Mouse (Mus musculus): ENCODE results near the gene Tnfrsf1b. TPM values are rescaled to one million over a fixed set of nuclear protein-coding genes. Genes with fewer than 3 reads are reported as not detected.

Gene Tnfrsf1b
- polyA plus RNA-seq, 1 experiment = 222 TPM

DNA sequence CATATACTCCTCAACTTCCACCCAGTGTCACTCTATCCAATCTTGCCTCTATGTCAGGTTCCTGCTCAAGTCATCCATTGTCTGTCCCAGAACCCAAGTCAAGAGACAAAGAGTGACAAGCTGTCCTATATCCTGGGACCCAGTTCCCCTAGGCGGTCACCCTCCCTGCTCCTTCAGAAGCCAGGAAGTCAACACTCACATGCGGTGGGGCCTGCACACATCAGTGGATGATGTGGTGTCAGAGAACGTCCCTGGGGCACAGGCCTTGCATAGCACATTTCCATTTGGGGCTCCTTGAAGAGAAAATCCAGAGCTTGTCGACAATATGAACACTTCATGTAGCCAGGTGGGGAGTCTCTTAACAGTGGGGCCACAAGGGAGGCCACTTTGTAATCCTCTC lies 22.1 kb downstream of the Tnfrsf1b start:
- Histone ChIP-seq H3K27ac (ENCODE audit: insufficient read depth, low read depth, low read length) (no peak overlapping the region), H3K4me1 (ENCODE audit: control insufficient read depth, insufficient read depth, low read length) (peaks cover 63% of the 10 kb centered on the region), H3K4me3 (ENCODE audit: insufficient read depth, low read length) (no peak overlapping the region)
- TF ChIP-seq POLR2A (IDR thresholded peaks at IDR 0.05; ENCODE audit: borderline replicate concordance, low read depth, low read length) = no peak
- TF ChIP-seq CTCF (IDR thresholded peaks at IDR 0.05; ENCODE audit: low read depth, low read length) = no peak

DNA sequence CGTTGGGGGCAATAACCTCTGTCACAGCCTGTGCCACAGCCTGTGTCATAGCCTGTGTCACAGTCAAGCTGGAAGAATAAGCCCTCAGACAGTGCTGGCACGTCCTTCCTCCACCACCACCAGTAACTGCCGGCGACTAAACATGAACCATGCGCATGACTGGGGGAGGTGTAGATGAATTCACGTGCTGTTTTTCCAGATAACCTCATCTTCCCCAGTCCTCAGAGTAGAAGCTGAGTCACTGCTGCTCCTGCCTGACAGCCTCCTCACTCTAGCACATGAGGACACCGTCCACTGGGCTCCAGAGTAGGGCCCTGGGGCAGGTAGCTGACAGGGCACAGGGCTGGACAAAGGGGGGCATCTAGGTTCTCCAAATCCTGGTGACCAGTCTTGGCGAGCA lies 24.6 kb downstream of the Tnfrsf1b start:
- H3K27ac ChIP-seq (ENCODE audit: insufficient read depth, low read depth, low read length) = peak overlapping the region; percentile 74
- H3K4me3 ChIP-seq (ENCODE audit: insufficient read depth, low read length) = no peak overlapping the region
- peaks cover 61% of the 10 kb centered on the region for H3K4me1 ChIP-seq (ENCODE audit: control insufficient read depth, insufficient read depth, low read length)
- TF ChIP-seq CTCF (IDR thresholded peaks at IDR 0.05; ENCODE audit: low read depth, low read length) (no peak), POLR2A (IDR thresholded peaks at IDR 0.05; ENCODE audit: borderline replicate concordance, low read depth, low read length) (no peak)

GRCm38 (mm10) chr4:145221379-145221778 lies 25.3 kb downstream of the Tnfrsf1b start:
- H3K27ac ChIP-seq (ENCODE audit: insufficient read depth, low read depth, low read length) = peak overlapping the region; percentile 74
- peaks cover 66% of the 10 kb centered on the region for H3K4me1 ChIP-seq (ENCODE audit: control insufficient read depth, insufficient read depth, low read length)
- TF ChIP-seq CTCF (IDR thresholded peaks at IDR 0.05; ENCODE audit: low read depth, low read length) (no peak), POLR2A (IDR thresholded peaks at IDR 0.05; ENCODE audit: borderline replicate concordance, low read depth, low read length) (no peak)
- H3K4me3 ChIP-seq (ENCODE audit: insufficient read depth, low read length) = no peak overlapping the region

DNA sequence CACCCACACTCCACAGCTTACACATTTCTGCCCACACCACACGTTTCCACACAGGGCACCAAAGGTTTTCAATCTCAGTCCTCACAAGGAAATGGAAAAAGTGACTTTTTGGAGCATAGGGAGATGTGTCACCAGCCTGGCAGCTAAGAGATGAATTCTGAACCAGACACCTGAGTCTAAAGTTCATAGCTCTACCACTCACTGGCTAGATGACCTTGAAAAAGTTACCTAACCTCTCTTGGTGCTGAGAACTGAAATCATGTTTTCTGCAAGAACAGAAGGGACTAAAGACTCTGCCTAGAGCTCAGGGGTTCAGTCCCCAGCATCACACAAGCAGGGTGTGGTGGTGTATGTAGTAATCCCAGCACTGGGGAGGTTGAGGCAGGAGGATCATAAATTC lies 26.7 kb downstream of the Tnfrsf1b start:
- peaks cover 79% of the 10 kb centered on the region for H3K4me1 ChIP-seq (ENCODE audit: control insufficient read depth, insufficient read depth, low read length)
- no peak overlapping the region for H3K4me3 ChIP-seq (ENCODE audit: insufficient read depth, low read length)
- TF ChIP-seq POLR2A (IDR thresholded peaks at IDR 0.05; ENCODE audit: borderline replicate concordance, low read depth, low read length) (no peak), CTCF (IDR thresholded peaks at IDR 0.05; ENCODE audit: low read depth, low read length) (no peak)
- H3K27ac ChIP-seq (ENCODE audit: insufficient read depth, low read depth, low read length) = 0 out of 2 replicates have a peak overlapping the region, but pooled peaks have one; percentile 10

DNA sequence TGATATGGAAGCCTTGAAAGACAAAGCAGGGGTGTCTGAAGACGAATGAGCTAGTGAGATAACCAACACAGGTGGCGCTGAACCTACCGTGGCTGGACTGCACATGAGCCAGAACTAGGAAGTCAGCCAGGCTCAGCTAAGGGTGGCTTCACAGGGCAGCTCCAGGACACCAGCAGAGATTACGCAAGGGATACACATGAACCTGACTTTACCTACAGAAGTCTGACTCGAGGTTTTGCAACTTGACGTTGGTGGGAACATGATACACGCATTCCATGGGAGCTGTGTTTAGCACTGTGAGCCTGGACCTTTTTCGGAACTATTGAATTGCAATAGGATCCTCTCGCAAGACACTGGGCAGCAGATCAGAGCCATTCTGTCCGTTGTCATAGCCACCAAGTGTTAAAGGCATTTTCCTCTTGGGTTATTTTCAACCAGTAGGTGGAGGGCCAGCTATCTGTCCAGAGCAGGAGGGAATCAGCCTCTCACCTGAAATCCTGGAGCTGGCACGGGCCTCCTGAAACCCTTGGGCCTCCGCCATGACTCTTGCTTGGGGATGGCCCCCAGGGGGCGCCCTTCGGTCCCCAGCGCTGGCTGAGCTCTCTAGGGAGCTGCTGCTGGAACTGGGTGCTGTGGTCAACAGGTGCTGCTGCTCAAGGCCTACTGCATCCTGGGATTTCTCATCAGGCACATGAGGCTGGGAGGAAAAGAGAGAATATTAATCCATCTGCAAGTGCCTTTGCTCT lies 27.3 kb downstream of the Tnfrsf1b start:
- TF ChIP-seq POLR2A (IDR thresholded peaks at IDR 0.05; ENCODE audit: borderline replicate concordance, low read depth, low read length) (no peak), CTCF (IDR thresholded peaks at IDR 0.05; ENCODE audit: low read depth, low read length) (peak; percentile 81)
- H3K4me3 ChIP-seq (ENCODE audit: insufficient read depth, low read length) = no peak overlapping the region
- no peak overlapping the region for H3K27ac ChIP-seq (ENCODE audit: insufficient read depth, low read depth, low read length)
- H3K4me1 ChIP-seq (ENCODE audit: control insufficient read depth, insufficient read depth, low read length) = peaks cover 82% of the 10 kb centered on the region

- TF ChIP-seq CTCF (IDR thresholded peaks at IDR 0.05; ENCODE audit: low read depth, low read length) = no peak
- TF ChIP-seq POLR2A (IDR thresholded peaks at IDR 0.05; ENCODE audit: borderline replicate concordance, low read depth, low read length) = no peak
- Histone ChIP-seq H3K4me1 (ENCODE audit: control insufficient read depth, insufficient read depth, low read length) (peaks cover 68% of the 10 kb centered on the region), H3K27ac (ENCODE audit: insufficient read depth, low read depth, low read length) (no peak overlapping the region), H3K4me3 (ENCODE audit: insufficient read depth, low read length) (no peak overlapping the region)
Observed at GRCm38 (mm10) chr4:145217837-145218236, 28.8 kb downstream of the Tnfrsf1b start.

DNA sequence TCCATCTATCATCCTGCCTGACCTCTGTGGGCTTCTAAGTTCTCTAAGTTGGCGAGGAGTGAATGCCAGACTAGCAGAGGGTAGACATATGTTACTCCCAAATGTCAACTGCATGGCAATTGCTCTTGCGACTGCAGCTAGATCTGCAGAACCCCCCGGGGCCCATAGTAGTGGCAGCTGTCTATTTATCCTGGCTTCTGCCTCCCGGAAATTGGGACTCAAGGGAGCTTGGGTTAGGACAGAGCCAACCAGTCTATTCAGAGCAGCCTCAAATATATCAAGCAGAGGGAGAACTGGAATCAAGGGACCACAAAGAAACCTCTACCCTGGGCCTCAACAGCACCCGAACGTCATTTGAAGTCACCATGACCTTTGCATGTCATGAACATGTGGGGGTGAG lies 29.6 kb downstream of the Tnfrsf1b start:
- H3K27ac ChIP-seq (ENCODE audit: insufficient read depth, low read depth, low read length) = no peak overlapping the region
- no peak for TF ChIP-seq CTCF (IDR thresholded peaks at IDR 0.05; ENCODE audit: low read depth, low read length)
- no peak for TF ChIP-seq POLR2A (IDR thresholded peaks at IDR 0.05; ENCODE audit: borderline replicate concordance, low read depth, low read length)

GRCm38 (mm10) chr4:145215396-145215795 lies 31.3 kb downstream of the Tnfrsf1b start:
- TF ChIP-seq CTCF (IDR thresholded peaks at IDR 0.05; ENCODE audit: low read depth, low read length) (no peak), POLR2A (IDR thresholded peaks at IDR 0.05; ENCODE audit: borderline replicate concordance, low read depth, low read length) (no peak)
- Histone ChIP-seq H3K4me1 (ENCODE audit: control insufficient read depth, insufficient read depth, low read length) (peaks cover 61% of the 10 kb centered on the region), H3K4me3 (ENCODE audit: insufficient read depth, low read length) (no peak overlapping the region), H3K27ac (ENCODE audit: insufficient read depth, low read depth, low read length) (peak overlapping the region; percentile 77)

More for the DNA sequence above, 29.6 kb downstream of the Tnfrsf1b start:
- Histone ChIP-seq H3K4me1 (ENCODE audit: control insufficient read depth, insufficient read depth, low read length) (peaks cover 63% of the 10 kb centered on the region), H3K4me3 (ENCODE audit: insufficient read depth, low read length) (no peak overlapping the region)

GRCm38 (mm10) chr4:145214786-145215174 lies 31.9 kb downstream of the Tnfrsf1b start:
- H3K27ac ChIP-seq (ENCODE audit: insufficient read depth, low read depth, low read length) = peak overlapping the region; percentile 77
- no peak overlapping the region for H3K4me3 ChIP-seq (ENCODE audit: insufficient read depth, low read length)
- H3K4me1 ChIP-seq (ENCODE audit: control insufficient read depth, insufficient read depth, low read length) = peaks cover 59% of the 10 kb centered on the region
- TF ChIP-seq CTCF (IDR thresholded peaks at IDR 0.05; ENCODE audit: low read depth, low read length) (no peak), POLR2A (IDR thresholded peaks at IDR 0.05; ENCODE audit: borderline replicate concordance, low read depth, low read length) (no peak)

DNA sequence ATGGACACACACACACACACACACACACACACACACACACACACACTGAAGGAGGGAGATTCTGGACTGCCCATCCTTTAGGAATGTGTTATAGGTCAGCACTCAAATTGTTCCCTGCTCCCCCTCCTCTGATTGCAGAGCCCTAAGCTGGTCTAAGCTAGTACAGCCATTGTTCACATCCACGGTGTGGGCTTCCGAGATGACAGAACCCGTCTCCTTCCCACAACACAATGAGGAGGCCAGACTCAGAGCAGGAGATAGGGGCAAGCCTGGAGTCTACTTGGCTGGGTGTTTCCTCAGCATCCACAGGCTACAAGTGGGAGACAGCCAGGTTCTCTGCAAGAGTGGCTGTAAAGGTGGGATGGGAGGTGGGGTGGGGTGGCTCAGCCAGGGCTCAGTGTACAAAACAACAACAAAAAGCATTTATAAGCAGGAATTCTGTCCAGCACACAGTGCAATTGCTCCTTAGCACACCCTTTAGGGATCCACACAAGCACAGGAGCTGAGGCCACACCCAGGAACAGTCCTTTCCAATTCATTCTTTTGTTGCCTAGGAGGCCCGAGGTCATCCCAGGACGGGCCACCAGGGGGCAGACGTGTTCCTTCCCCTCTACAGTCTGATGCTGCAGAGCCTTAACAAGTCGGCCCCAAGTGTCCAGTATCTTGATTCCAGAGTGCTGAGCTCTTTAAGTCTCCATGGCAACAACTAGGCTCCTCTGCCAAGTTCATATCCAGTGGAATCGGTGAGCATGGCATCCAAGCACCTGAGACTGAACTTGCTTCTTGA lies 32.5 kb downstream of the Tnfrsf1b start:
- TF ChIP-seq POLR2A (IDR thresholded peaks at IDR 0.05; ENCODE audit: borderline replicate concordance, low read depth, low read length) = no peak
- peak; percentile 50 for TF ChIP-seq CTCF (IDR thresholded peaks at IDR 0.05; ENCODE audit: low read depth, low read length)
- peaks cover 59% of the 10 kb centered on the region for H3K4me1 ChIP-seq (ENCODE audit: control insufficient read depth, insufficient read depth, low read length)
- peak overlapping the region; percentile 77 for H3K27ac ChIP-seq (ENCODE audit: insufficient read depth, low read depth, low read length)
- no peak overlapping the region for H3K4me3 ChIP-seq (ENCODE audit: insufficient read depth, low read length)

Measured in bone marrow macrophage, adult 2 months (primary cell).